Mouse (Mus musculus): ENCODE results near the gene Zbtb49.

DNA sequence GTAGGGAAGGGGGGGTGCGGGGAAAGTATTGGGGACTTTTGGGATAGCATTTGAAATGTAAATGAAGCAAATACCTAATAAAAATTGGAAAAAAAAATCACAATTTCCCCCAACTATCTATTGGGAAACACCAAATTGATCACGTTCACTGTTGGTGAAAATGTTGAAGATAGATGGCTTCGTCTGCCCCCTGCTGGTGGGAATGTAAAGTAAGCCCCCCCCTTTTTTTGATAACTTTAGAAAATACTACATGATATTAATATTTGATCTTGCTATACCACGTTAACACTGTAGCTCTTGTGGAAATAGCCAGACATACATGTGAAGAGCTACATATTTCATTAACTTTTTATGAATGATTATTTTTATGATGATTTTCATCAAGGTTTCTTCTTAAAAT, 34.9 kb upstream of the Zbtb49 start:
- peak; percentile 48; the same call in 1 of the 2 replicates for TF ChIP-seq CTCF (IDR thresholded peaks at IDR 0.05; ENCODE audit: low read depth)
- TF ChIP-seq EP300 (IDR thresholded peaks at IDR 0.05; ENCODE audit: low read depth): no peak
